Mouse (Mus musculus) limb, embryonic 15.5 days (tissue): ENCODE data around the gene Alg12. TPM values are rescaled to one million over a fixed set of nuclear protein-coding genes. Genes with fewer than 3 reads are reported as not detected.
A peak's percentile ranks its signal among the peaks of the same experiment; 100 is the strongest.

Experiments
- ATAC-seq: fragments of 200-750 bp; cut with Nextera tagmentation; 2 replicates; pipeline ENCODE4 v1.8.0; 2017; ENCODE audit warnings: low read depth, moderate TSS enrichment; ENCODE audit not compliant: insufficient number of reproducible peaks, low FRiP score, low TSS enrichment
- H3K27ac ChIP-seq: fragments of 300-500 bp; sonication (generic); 2 replicates; pipeline ENCODE4 v1.5.1; 2015; ENCODE audit warnings: moderate library complexity, mild to moderate bottlenecking, inconsistent platforms
- H3K27me3 ChIP-seq: fragments of 300-500 bp; sonication (generic); 2 replicates; pipeline ENCODE4 v1.6.1; 2015; ENCODE audit warnings: inconsistent platforms
- H3K36me3 ChIP-seq: fragments of 300-500 bp; sonication (generic); 2 replicates; pipeline ENCODE4 v1.6.1; 2015; ENCODE audit warnings: inconsistent platforms
- H3K4me1 ChIP-seq: fragments of 300-500 bp; sonication (generic); 2 replicates; pipeline ENCODE4 v1.6.1; 2015; ENCODE audit warnings: inconsistent platforms
- H3K4me2 ChIP-seq: fragments of 300-500 bp; sonication (generic); 2 replicates; pipeline ENCODE4 v1.6.1; 2015; ENCODE audit warnings: mild to moderate bottlenecking, inconsistent platforms
- H3K4me3 ChIP-seq: fragments of 300-500 bp; sonication (generic); 2 replicates; pipeline ENCODE4 v1.5.1; 2015; ENCODE audit warnings: mild to moderate bottlenecking, inconsistent platforms
- H3K9ac ChIP-seq: fragments of 300-500 bp; sonication (generic); 2 replicates; pipeline ENCODE4 v1.6.1; 2015; ENCODE audit warnings: inconsistent platforms
- H3K9me3 ChIP-seq: fragments of 300-500 bp; sonication (generic); 2 replicates; pipeline ENCODE4 v1.6.1; 2016; ENCODE audit warnings: inconsistent platforms
- WGBS: fragments of 180-500 bp; shearing (Covaris S2); methylation state at CpG from one replicate; pipeline ENCODE4 v1.1.7; 2015; 5-methylcytosine and 5-hydroxymethylcytosine counted together
- polyA plus RNA-seq: library from polyadenylated mRNA; unstranded; fragments of >200 nt; fragmentation: Nextera tagmentation; extraction: Ambion mirVana; gene quantifications from 2 replicates; pipeline ENCODE4 v1.2.1, GENCODE M21; 2015

Gene Alg12
- polyA plus RNA-seq, 1 experiment from 2014 or later: 12.3 TPM

- H3K9me3 ChIP-seq: no peaks in the 10 kb centered on the region
- WGBS: under 1% methylated on average over 102 of the region's 107 CpGs
Observed at GRCm38 (mm10) chr15:88861772-88862622, 42.9 kb upstream of the Alg12 start, which contains the start of gene Pim3. Pim3 (plus strand) TSS chr15:88862186.

GRCm38 (mm10) chr15:88860781-88861180, 41.7 kb upstream of the Alg12 start:
- Histone ChIP-seq H3K27me3 (no peaks in the 10 kb centered on the region), H3K9me3 (no peaks in the 10 kb centered on the region), H3K4me1 (peaks cover 45% of the 10 kb centered on the region), H3K4me2 (no peak overlapping the region), H3K27ac (no peak overlapping the region), H3K36me3 (peaks cover 15% of the 10 kb centered on the region), H3K4me3 (no peak overlapping the region), H3K9ac (no peak overlapping the region)
- 91% methylated on average over 3 of the region's 3 CpGs for WGBS
- ATAC-seq: no peak

More at GRCm38 (mm10) chr15:88861772-88862622, 42.9 kb upstream of the Alg12 start, which contains the start of gene Pim3:
- H3K4me3 ChIP-seq: peak within 1 kb of the TSS; percentile 88
- H3K4me2 ChIP-seq: peak within 1 kb of the TSS; percentile 93
- peaks cover 52% of the 10 kb centered on the region for H3K4me1 ChIP-seq
- peak within 1 kb of the TSS; percentile 82 for H3K9ac ChIP-seq
- no peaks in the 10 kb centered on the region for H3K27me3 ChIP-seq
- H3K27ac ChIP-seq: peak within 1 kb of the TSS; percentile 96
- peak; percentile 82 for ATAC-seq
- H3K36me3 ChIP-seq: peaks cover 20% of the 10 kb centered on the region

GRCm38 (mm10) chr15:88859206-88859970, 40.3 kb upstream of the Alg12 start:
- Histone ChIP-seq H3K9ac (no peak overlapping the region), H3K27me3 (no peaks in the 10 kb centered on the region), H3K36me3 (peaks cover 2% of the 10 kb centered on the region; the same call in 1 of the 2 replicates), H3K27ac (no peak overlapping the region), H3K4me2 (no peak overlapping the region), H3K9me3 (no peaks in the 10 kb centered on the region), H3K4me3 (no peak overlapping the region), H3K4me1 (peaks cover 47% of the 10 kb centered on the region)
- WGBS: 70% methylated on average over 8 of the region's 8 CpGs
- ATAC-seq: no peak

- H3K4me1 ChIP-seq: peaks cover 45% of the 10 kb centered on the region
- H3K36me3 ChIP-seq: no peaks in the 10 kb centered on the region
- no peak overlapping the region for H3K4me3 ChIP-seq
- no peak for ATAC-seq
- 72% methylated on average over 2 of the region's 2 CpGs for WGBS
- H3K9ac ChIP-seq: no peak overlapping the region
- no peak overlapping the region for H3K27ac ChIP-seq
- no peak overlapping the region for H3K4me2 ChIP-seq
- H3K9me3 ChIP-seq: no peaks in the 10 kb centered on the region
- no peaks in the 10 kb centered on the region for H3K27me3 ChIP-seq
Observed at GRCm38 (mm10) chr15:88858707-88859106, 39.6 kb upstream of the Alg12 start.

- no peak overlapping the region for H3K4me2 ChIP-seq
- no peaks in the 10 kb centered on the region for H3K27me3 ChIP-seq
- no peaks in the 10 kb centered on the region for H3K36me3 ChIP-seq
- no peak overlapping the region for H3K9ac ChIP-seq
- H3K4me3 ChIP-seq: no peak overlapping the region
- peak overlapping the region; percentile 47; the same call in 1 of the 2 replicates for H3K27ac ChIP-seq
- peaks cover 44% of the 10 kb centered on the region for H3K4me1 ChIP-seq
- ATAC-seq: no peak
- H3K9me3 ChIP-seq: no peaks in the 10 kb centered on the region
- 71% methylated on average over 3 of the region's 3 CpGs for WGBS
Observed at GRCm38 (mm10) chr15:88858141-88858541, 39.0 kb upstream of the Alg12 start.

GRCm38 (mm10) chr15:88857361-88857760, 38.2 kb upstream of the Alg12 start:
- WGBS: 88% methylated on average over 7 of the region's 7 CpGs
- H3K27ac ChIP-seq: no peak overlapping the region; the same call in 1 of the 2 replicates
- no peak overlapping the region for H3K4me2 ChIP-seq
- no peaks in the 10 kb centered on the region for H3K36me3 ChIP-seq
- no peaks in the 10 kb centered on the region for H3K9me3 ChIP-seq
- ATAC-seq: no peak
- no peak overlapping the region for H3K9ac ChIP-seq
- H3K4me3 ChIP-seq: no peak overlapping the region
- H3K27me3 ChIP-seq: no peaks in the 10 kb centered on the region
- H3K4me1 ChIP-seq: peaks cover 43% of the 10 kb centered on the region

GRCm38 (mm10) chr15:88856613-88857012, 37.5 kb upstream of the Alg12 start:
- ATAC-seq: no peak
- H3K9me3 ChIP-seq: no peaks in the 10 kb centered on the region
- H3K27ac ChIP-seq: no peak overlapping the region
- H3K4me2 ChIP-seq: no peak overlapping the region
- H3K9ac ChIP-seq: no peak overlapping the region
- H3K36me3 ChIP-seq: no peaks in the 10 kb centered on the region
- no peak overlapping the region for H3K4me3 ChIP-seq
- WGBS: 81% methylated on average over 5 of the region's 5 CpGs
- no peaks in the 10 kb centered on the region for H3K27me3 ChIP-seq
- peaks cover 41% of the 10 kb centered on the region for H3K4me1 ChIP-seq

GRCm38 (mm10) chr15:88855896-88856417, 36.8 kb upstream of the Alg12 start:
- peak overlapping the region; percentile 35; the same call in 1 of the 2 replicates for H3K27ac ChIP-seq
- peaks cover 42% of the 10 kb centered on the region for H3K4me1 ChIP-seq
- no peak overlapping the region for H3K9ac ChIP-seq
- ATAC-seq: no peak
- no peaks in the 10 kb centered on the region for H3K9me3 ChIP-seq
- H3K27me3 ChIP-seq: no peaks in the 10 kb centered on the region
- no peak overlapping the region for H3K4me3 ChIP-seq
- no peaks in the 10 kb centered on the region for H3K36me3 ChIP-seq
- no peak overlapping the region for H3K4me2 ChIP-seq
- WGBS: 62% methylated on average over 6 of the region's 6 CpGs

GRCm38 (mm10) chr15:88854969-88855830, 36.1 kb upstream of the Alg12 start:
- Histone ChIP-seq H3K9me3 (no peaks in the 10 kb centered on the region), H3K27ac (peak overlapping the region; percentile 35; the same call in 1 of the 2 replicates), H3K9ac (no peak overlapping the region), H3K4me1 (peaks cover 50% of the 10 kb centered on the region), H3K27me3 (no peaks in the 10 kb centered on the region), H3K4me3 (no peak overlapping the region), H3K36me3 (no peaks in the 10 kb centered on the region), H3K4me2 (no peak overlapping the region)
- no peak for ATAC-seq
- WGBS: 69% methylated on average over 15 of the region's 15 CpGs

GRCm38 (mm10) chr15:88854119-88854968, 35.2 kb upstream of the Alg12 start:
- H3K4me3 ChIP-seq: no peak overlapping the region
- H3K27me3 ChIP-seq: no peaks in the 10 kb centered on the region
- H3K9me3 ChIP-seq: no peaks in the 10 kb centered on the region
- WGBS: 50% methylated on average over 6 of the region's 6 CpGs
- H3K4me1 ChIP-seq: peaks cover 54% of the 10 kb centered on the region
- ATAC-seq: no peak
- no peaks in the 10 kb centered on the region for H3K36me3 ChIP-seq
- H3K9ac ChIP-seq: no peak overlapping the region
- no peak overlapping the region for H3K27ac ChIP-seq
- H3K4me2 ChIP-seq: no peak overlapping the region
